Mouse (Mus musculus) inflammation-experienced regulatory T-cells, adult 6 months (primary cell): ENCODE data around the gene Gm9745. TPM values are rescaled to one million over a fixed set of nuclear protein-coding genes. Genes with fewer than 3 reads are reported as not detected.
A peak's percentile ranks its signal among the peaks of the same experiment; 100 is the strongest.
"Not testable (repeated sequence)": the region's sequence is repeated elsewhere in the genome, so short reads cannot be mapped to it uniquely, and the experiment has no call there.

Experiments used
- ATAC-seq: one replicate; pipeline ENCODE4 v1.8.0; 2017
- polyA plus RNA-seq, 3 experiments: library from polyadenylated mRNA; unstranded; fragments of 100-300 nt; shearing (Covaris generic); gene quantifications; one replicate each; pipeline ENCODE4 v1.2.1; 2017

The Gm9745 gene
- polyA plus RNA-seq = not detected

DNA sequence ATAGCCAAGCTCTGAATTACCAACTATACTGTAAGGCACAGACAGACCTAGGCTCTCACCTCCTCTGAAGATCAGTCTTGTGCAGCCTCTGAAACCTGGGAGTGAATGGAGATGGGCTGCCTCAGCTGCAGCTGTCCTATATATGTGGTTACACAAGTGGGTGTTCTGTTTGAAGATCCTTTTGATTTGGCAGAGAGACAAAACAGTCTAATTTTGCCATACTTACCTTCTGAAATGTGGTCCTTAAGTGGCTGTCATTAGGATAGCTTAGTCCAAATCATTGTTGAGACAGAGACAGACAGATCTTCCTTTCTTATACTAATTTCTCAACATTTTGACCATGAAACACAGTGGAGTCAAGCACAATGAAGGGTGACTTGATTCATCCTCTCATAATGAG is at the start of gene Gm9745:
Gm9745 (minus strand) TSS at position 101 of the 400 bp plus-strand sequence.
- ATAC-seq = not testable (repeated sequence)

DNA sequence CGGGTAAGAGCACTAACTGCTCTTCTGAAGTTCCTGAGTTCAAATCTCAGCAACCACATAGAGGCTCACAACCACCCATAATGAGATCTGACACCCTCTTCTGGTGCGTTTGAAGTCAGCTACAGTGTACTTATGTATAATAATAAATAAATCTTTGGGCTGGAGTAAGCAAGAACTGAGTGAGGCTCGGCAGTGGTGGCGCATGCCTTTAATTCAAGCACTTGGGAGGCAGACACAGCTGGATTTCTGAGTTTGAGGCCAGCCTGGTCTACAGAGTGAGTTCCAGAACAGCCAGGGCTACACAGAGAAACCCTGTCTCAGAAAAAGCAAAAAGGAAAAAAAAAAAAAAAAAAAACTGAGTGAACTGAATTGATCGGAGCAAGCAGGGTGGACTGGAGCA is 49.2 kb upstream of the Gm9745 start:
- not testable (repeated sequence) for ATAC-seq

GRCm38 (mm10) chr13:8995990-8996786 is 48.2 kb upstream of the Gm9745 start, which contains the start of gene Gtpbp4:
Gtpbp4 (minus strand) TSS chr13:8996083.
- ATAC-seq = peak; percentile 96

GRCm38 (mm10) chr13:8995159-8995989 is 47.3 kb upstream of the Gm9745 start:
- ATAC-seq = peak; percentile 16

- no peak for ATAC-seq
These were observed 44.2 kb upstream of the Gm9745 start for GRCm38 (mm10) chr13:8992231-8992630.

GRCm38 (mm10) chr13:8972972-8973371 is 24.9 kb upstream of the Gm9745 start:
- no peak for ATAC-seq

DNA sequence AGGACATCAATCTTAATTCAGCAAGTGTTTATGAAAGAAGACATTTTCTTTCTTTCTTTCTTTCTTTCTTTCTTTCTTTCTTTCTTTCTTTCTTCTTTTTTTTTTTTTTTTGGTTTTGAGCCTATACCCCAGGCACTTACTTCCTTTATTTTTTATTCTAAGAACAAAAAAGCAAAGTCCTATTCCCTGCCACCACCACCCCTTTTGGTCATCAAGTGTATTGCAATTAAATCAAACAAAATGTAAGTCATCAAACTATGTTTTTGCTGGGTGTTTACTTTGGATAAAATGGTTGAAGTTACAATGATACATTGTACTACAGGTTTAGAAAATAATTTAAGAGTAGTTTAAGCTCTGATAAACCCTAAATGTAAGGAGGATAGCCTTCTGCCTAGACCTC is 24.3 kb upstream of the Gm9745 start:
- ATAC-seq = no peak

GRCm38 (mm10) chr13:8967742-8968141 is 19.7 kb upstream of the Gm9745 start:
- ATAC-seq = no peak

DNA sequence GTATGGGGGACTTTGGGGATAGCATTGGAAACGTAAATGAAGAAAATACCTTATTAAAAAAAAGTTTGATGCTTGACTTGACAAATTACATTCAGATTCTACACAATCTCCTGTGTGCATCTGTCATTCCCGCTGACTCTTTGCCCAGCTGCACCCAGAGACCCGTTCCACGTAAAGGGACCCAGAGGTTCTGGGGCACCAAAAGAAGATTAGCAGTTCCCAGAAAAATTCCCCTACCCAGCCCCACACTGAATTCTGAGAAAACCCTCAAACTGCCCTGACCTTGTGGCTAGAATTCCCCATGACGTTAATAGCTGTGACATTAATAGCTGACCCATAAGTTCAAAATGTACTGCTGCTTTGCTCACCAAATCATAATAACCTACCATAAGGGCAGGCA is 17.2 kb upstream of the Gm9745 start:
- ATAC-seq = no peak

- not testable (repeated sequence) for ATAC-seq
These were observed 14.2 kb upstream of the Gm9745 start for GRCm38 (mm10) chr13:8962266-8962665.

DNA sequence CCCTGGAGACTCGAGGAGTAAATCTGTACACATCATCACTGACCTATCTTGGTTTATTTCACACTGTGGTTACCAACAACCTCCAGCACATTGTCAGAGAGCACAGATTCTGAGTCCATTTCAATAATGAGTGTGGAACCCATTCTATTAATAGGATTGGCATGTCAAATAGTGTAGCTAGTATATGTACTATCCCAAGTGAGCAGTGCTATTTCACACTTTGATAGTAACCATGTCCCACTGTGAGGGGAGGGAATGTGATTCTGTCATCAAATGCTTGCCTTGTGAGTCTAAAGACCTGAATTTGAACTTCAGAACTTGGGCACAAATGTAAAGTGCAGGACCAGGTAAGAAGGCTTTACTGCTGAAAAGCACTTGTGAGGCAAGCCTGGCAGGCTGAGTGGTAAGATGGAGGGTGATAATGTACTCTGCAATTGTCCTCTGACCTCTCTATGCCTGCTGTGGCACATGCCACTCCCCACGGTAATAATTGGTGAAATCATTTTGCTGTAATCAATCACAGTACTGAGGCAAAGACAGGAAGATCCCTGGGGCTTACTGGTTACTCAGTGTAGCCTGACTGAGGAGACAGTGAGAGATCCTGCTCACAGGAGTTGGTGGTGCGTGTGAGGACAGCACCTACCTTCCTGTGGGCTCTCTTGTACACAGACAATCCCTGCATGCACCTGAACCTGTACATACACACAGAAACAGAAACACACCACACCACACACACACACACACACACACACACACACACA is 13.3 kb upstream of the Gm9745 start:
- ATAC-seq = not testable (repeated sequence)

DNA sequence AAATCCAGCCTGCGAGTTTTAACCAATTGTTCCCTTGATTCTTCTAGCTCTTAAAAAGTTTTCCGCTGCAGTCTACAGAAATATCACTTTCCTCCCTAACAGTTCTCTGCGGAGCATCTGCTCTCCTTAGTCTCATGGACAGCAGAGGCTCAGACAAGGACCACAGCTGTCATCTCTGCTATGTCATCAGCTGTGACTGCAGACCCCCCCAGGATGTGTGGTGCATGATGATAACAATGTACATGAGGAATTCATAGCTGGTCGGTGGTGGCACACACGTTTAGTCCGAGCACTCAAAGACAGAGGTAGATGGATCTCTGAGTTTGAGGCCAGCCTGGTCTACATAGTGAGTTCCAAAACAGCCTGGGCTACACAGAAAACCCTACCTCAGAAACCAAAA is 11.5 kb upstream of the Gm9745 start:
- not testable (repeated sequence) for ATAC-seq

DNA sequence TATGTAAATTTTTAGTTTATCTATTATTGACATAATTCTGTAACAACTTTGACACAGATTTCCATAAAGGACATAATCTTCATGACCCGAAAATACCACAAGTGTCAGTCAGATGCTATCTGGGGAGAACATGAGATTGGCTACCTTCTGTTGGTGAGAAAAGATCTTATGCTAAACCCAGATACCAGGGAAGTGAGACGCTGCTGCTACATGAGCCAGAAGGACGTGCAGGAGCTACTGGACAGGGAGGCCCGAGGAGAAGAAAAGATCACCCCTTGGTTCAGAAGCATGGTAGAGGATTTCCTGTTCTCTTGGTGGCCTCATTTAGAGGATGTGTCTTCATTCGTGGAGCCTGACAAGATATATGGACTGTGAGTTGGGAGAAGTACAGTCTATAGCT is 11.0 kb upstream of the Gm9745 start:
- not testable (repeated sequence) for ATAC-seq

DNA sequence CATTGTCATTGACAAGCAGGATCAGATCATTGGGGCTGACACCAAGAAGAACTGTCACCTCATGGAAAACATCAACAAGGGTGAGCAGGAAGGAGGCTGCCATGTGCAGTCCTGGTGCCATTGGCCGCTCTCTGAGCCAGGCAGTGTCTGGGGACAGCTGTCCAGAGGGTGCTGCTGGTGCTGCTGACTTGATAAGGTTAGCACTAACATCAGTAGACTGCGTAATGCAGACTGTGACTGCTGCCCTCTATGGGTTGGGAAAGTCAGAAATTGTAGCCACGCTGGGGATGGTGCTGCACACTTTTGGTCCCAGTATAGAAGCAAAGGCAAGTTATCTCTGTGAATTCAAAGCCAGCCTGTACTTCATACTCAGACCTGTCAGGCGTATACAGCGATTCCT is 8.8 kb upstream of the Gm9745 start:
- not testable (repeated sequence) for ATAC-seq

- ATAC-seq = not testable (repeated sequence)
These were observed 7.1 kb upstream of the Gm9745 start for GRCm38 (mm10) chr13:8955127-8955526.

- ATAC-seq = not testable (repeated sequence)
These were observed 4.5 kb upstream of the Gm9745 start, which contains the start of gene Idi2 for GRCm38 (mm10) chr13:8952563-8952962. Idi2 (plus strand) TSS chr13:8952863.

DNA sequence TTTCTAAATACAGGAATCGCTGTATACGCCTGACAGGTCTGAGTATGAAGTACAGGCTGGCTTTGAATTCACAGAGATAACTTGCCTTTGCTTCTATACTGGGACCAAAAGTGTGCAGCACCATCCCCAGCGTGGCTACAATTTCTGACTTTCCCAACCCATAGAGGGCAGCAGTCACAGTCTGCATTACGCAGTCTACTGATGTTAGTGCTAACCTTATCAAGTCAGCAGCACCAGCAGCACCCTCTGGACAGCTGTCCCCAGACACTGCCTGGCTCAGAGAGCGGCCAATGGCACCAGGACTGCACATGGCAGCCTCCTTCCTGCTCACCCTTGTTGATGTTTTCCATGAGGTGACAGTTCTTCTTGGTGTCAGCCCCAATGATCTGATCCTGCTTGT is 4.2 kb downstream of the Gm9745 start:
- ATAC-seq = not testable (repeated sequence)

DNA sequence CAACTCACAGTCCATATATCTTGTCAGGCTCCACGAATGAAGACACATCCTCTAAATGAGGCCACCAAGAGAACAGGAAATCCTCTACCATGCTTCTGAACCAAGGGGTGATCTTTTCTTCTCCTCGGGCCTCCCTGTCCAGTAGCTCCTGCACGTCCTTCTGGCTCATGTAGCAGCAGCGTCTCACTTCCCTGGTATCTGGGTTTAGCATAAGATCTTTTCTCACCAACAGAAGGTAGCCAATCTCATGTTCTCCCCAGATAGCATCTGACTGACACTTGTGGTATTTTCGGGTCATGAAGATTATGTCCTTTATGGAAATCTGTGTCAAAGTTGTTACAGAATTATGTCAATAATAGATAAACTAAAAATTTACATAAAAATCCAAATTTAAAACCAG is 6.3 kb downstream of the Gm9745 start:
- not testable (repeated sequence) for ATAC-seq

DNA sequence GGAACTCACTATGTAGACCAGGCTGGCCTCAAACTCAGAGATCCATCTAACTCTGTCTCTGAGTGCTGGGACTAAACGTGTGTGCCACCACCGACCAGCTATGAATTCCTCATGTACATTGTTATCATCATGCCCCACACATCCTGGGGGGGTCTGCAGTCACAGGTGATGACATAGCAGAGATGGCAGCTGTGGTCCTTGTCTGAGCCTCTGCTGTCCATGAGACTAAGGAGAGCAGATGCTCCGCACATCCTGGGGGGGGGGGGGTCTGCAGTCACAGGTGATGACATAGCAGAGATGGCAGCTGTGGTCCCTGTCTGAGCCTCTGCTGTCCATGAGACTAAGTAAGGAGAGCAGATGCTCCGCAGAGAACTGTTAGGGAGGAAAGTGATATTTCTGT is 6.9 kb downstream of the Gm9745 start:
- not testable (repeated sequence) for ATAC-seq

DNA sequence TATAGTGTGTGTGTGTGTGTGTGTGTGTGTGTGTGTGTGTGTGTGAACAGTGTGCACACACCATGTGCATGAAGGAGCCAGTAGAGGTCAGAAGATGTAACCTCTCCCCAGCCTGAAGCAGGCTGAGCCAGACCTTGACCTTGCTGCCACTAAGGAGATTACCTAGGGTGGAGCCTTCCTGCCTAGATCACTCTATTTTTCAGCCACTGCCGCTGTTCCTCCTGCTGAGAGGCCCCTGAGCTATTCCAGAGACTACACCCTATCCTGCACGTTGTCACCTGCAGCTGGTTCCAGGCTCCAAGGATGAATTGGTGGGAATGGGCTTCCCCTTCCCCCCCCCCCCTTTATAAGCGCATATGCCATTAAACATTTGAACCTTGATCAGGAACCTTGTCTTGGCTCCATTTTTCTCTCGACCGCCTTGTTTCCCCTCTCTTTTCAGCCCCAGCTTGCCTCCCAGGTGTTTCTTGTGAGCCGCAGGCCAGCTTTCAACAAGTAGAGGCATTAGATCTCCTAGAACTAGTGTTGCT is 10.4 kb downstream of the Gm9745 start:
- ATAC-seq = not testable (repeated sequence)

- no peak for ATAC-seq
These were observed 14.5 kb downstream of the Gm9745 start for GRCm38 (mm10) chr13:8933499-8933898.

- ATAC-seq = not testable (repeated sequence)
These were observed 34.1 kb downstream of the Gm9745 start for GRCm38 (mm10) chr13:8913890-8914289.
